Mouse (Mus musculus): Measurements from ENCODE around the gene Fig4.

DNA sequence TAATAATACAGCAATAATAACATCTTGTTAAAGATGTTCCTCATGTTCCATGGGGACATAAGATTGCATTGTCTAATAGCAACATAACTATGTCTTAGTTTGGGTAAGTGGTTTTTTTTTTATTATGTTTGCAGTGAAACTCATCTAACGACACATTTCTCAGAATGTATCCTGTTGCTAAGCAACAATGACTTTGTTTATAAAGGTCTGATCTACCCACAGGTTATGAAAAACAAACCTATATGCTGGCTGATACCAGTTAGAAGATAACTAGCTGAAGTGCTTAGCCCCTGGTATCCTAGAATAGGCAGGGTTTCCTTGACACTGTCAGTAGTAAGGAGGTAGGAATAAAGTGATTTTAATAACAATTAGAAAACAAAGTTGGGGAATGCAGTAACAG lies 15.0 kb downstream of the Fig4 start:
- no peak for TF ChIP-seq POU5F1 (IDR thresholded peaks at IDR 0.05; ENCODE audit: borderline replicate concordance, low read length)
- no peak for TF ChIP-seq CTCF (conservative IDR thresholded peaks at IDR 0.05; ENCODE audit: low read length)
